Mouse (Mus musculus): ENCODE data around the gene Iars2.

GRCm38 (mm10) chr1:185287066-185287465, 42.1 kb downstream of the Iars2 start:
- TF ChIP-seq CTCF (IDR thresholded peaks at IDR 0.05) (no peak), EP300 (IDR thresholded peaks at IDR 0.05) (no peak)
